Mouse (Mus musculus): Measurements from ENCODE around the gene Mlec.
"Not testable (repeated sequence)": the region's sequence is repeated elsewhere in the genome, so short reads cannot be mapped to it uniquely, and the experiment has no call there.

The Mlec gene

DNA sequence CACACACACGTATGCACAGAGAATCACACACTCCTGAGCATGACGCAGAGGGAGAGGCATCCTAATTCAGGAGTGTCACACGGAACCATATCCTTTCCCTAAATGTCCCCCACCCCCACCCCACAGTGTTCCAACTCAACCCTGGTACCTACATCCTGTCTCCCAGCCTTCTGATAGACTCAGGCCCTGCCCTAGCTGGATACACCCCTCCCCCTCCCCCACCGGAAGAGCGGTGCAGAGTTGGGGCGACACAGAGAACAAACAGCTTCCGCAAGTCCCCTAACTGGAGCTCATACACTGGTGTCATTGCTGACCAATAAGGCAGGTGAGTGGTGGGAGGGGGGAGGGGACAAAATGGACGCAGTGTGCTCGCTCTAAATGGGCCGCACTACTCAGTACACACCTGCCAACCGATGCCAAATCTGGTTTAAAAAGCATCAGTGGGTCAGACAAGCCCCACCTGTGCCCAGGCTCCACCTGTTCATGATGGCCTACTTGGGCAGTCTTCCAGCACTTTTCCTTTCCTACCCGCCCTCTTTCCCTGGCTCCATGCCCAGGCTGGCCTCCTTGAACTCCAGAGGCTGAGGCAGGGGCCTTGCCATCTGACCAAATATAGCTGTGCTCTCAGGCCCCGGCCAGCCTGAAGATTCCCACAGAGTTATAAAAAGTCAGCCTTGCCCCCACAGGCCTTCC lies 23.4 kb upstream of the Mlec start:
- DNase-seq (ENCODE audit: low read depth, low spot score) = peak; percentile 81

DNA sequence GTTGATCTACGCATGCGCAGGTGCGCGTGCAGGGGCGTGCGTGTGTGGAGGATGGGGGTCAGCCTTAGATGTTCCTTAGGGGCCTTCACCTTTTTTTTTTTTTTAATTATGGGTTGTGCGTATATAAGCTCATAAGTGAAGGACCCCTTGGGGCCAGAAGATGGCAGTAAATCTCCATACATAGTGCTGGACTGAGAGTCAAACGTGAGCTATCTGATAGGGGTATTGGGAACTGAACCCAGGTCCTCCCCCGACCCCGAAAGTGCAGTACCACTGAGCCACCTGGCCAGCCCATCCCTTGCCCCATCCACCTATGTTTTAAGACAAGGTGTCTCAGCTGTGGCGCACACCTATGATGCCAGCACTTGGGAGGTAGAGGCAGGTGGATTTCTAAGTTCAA lies 21.6 kb upstream of the Mlec start:
- peak; percentile 58 for DNase-seq (ENCODE audit: low read depth, low spot score)

DNA sequence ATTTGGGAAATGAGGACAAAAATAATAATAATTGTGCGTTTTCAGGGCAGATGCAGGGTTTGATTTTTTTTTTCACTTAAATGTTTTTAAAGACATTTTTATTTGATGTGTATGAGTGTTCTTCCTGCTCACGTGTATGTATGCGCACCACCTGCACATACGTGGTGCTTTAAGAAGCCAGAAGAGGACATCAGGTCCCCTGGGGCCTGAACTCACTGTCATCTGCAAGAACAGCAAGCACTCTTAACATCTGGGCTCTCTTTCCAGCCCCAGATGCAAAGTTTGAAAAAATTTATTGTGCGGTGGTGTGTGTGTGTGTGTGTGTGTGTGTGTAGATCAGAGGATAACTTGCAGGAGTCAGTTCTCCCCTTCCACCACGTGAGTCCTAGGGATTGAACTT lies 19.9 kb upstream of the Mlec start:
- DNase-seq (ENCODE audit: low read depth, low spot score) = no peak

DNA sequence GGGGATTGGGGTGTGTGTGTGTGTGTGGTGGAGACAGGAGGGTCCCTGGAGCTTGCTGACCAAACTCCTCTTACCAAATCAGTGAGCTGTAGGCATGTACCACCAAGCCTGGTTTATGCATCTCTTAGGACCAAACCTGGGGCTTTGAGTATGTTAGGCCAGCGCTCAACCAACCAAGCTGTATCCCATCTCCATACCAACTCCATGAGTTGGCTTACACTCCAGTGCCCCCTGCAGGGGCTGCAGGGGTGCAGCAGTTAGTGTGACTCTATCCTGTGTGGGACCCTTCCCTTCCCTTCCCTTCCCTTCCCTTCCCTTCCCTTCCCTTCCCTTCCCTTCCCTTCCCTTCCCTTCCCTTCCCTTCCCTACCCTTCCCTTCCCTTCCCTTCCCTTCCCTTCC lies 16.6 kb upstream of the Mlec start:
- no peak for DNase-seq (ENCODE audit: low read depth, low spot score)

DNA sequence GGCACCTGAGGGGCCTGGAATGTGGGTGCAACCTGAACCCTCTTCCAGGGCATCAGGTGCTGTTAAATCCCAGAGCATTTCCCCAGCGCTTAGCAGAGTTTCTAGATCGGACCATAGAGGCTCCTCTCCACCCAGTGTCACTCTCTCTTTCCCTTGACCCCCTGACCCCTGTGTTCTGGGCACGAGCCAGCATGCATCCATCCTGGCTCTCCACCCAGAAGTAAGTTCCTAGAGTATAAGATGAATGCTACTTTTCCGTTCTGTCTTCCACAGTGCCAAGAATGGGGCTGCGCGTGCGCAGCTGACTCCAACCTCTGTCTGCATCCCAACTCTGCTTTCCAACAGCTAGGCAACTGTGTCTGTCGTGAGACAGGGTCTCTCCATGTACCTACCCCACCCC lies 12.2 kb upstream of the Mlec start:
- no peak for DNase-seq (ENCODE audit: low read depth, low spot score)

DNA sequence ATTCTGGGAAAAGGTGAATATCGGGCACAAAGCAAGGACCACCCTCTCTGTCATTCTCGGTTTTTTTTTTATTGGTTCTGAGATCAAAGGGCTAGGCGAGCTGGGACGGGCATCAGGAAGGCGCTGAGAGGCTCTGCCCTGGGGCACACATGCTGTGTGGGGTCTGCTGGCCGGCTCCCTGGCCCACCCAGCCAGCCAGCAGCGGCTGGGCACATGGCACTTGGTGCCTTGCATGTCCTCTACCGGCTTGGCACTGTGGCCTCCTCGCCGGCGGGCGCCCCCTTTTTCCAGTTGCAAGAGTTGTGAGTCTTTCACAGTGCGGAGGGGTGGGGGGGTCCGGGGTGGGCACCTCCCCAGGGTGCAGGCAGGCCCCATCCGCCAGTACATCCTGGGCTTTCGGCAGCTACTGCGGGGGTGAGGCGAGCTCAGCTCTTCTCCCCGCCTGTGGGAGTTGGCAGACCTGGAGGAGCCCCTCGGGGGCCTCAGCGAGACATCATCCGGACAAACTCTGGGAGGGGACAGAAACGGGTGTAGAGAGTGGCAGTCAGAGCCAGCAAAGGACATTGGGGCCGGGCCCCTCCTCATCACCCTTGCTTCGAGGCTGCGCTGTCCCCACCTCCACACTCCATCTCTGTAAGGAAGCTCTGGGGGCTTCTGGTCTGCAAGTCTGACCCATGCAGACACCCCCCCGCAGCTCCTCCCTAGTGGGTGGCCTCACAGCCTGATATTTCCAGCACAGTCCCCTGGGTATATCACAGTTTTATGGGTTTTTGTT lies 10.8 kb upstream of the Mlec start:
- no peak for DNase-seq (ENCODE audit: low read depth, low spot score)

DNA sequence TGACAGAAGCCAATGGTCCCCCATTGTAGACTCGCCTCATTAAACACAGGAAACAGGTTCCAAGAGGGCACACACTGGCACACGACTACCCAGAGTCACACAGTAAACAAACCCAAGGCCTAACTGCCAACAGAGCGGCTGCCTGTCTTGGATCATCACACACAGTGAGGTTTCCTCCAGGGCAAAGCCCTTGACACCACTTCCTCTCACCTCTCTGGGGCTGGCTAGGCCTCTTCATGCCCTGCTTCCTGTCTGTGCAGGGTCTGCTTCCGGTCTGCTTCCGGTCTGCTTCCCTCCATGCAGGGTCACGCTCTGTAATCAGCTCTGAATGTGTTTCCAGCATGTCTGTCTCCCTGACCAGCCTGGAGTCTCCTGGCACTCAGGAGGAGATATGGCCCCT lies 9.4 kb upstream of the Mlec start:
- DNase-seq (ENCODE audit: low read depth, low spot score) = no peak

DNA sequence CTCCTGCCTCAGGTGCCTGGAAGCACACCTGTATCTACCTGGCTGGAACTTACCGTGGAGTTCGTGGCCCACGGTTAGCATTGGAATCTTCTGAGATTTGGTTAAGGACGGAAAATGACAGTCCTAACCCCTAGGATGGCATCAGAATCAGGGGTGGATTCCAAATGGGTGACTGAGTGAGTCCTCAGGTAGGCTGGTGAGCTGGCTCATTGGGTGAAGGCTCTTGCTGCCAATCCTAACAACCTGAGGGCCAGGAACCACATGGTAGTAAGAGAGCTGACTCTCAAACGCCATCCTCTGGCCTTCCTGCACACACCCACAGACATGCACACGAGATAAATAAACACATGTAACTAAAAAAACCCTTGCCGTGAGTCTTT lies 8.8 kb upstream of the Mlec start:
- DNase-seq (ENCODE audit: low read depth, low spot score) = no peak

DNA sequence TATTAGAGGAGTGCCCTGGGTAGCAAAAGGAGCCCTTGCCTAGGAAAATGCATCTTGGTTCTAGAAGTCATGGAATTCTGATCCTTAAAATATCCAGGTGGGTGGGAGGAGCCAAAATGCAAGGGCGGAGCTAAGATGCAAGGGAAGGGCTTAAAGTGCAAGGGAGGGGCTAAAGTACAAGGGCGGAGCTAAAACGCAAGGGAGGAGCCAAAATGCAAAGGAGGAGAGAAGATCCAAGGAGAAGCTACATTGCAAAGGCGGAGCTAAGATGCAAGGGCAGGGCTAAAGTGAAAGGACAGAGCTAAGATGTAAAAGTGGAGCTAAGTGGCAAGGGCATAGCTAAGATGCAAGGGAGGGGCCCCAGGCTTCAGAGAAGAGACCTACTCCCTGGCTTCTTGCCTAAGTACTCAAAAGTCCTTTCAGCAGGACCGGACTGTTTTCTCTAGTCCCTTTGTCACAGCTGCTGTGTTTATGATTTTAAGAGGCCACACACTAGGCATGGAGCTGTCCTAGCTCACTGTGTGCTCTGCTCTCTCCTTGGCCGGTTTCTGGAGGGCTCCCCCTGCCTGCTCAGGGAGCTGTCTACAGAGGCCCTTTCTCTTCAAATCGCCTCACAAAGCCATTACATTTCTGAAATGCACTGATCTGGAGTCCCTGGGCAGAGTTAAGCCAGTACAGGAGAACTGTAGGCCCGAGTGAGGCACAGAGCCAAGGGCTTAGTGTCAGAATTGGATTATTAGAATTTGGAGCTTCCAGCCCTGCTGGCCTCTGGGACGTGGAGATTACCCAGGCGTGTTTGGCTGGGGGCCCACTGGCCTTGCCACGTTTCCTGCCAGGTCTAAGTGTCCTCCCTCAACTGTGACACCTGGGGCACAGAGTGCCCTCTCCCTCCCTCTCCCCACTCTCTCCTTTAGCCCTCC lies 8.2 kb upstream of the Mlec start:
- DNase-seq (ENCODE audit: low read depth, low spot score) = peak; percentile 97

DNA sequence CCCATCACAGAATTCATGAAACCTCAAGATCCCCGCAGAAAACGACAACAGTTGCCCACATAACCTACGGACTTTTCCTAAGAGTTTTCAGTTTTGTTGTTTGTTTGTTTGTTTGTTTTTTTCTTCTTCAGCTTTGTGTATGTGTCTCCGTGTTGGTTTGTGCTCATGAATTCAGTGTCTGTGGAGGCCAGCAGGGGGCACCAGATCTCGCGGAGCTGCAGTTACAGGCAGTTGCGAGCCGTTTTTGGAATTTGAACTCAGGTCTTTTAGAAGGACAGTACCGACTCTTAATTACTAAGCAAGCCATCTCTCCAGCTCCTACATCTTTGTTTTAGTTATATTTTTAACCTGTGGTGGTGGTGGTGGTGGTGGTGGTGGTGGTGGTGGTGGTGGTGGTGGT lies 7.4 kb upstream of the Mlec start:
- peak; percentile 71 for DNase-seq (ENCODE audit: low read depth, low spot score)

DNA sequence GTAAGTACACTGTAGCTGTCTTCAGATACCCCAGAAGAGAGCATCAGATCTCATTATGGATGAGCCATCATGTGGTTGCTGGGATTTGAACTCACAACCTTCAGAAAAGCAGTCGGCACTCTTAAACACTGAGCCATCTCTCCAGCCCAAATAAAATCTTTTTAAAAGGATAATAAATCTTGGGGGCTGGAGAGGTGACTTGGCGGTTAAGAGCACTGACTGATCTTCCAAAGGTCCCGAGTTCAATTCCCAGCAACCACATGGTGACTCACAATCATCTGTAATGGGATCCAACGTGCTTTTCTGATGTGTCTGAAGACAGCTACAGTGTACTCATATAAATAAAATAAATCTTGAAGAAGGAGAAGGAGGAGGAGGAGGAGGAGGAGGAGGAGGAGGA lies 6.5 kb upstream of the Mlec start:
- not testable (repeated sequence) for DNase-seq (ENCODE audit: low read depth, low spot score)

DNA sequence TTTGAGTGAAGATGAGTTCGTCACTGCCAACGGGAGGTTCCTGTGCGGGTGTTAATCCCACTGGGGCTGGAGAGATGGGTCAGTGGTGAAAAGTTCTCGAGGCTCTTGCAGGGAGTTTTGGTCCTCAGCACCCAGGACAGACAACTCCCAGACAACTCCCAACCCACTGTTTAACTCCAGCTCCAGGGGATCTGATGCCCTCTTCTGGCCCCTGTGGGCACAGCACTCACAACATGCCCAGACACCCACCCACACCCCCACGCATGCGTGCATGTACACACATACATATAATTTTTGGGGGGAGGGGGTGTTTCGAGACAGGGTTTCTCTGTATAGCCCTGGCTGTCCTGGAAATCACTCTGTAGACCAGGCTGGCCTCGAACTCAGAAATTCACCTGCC lies 5.6 kb upstream of the Mlec start:
- peak; percentile 90 for DNase-seq (ENCODE audit: low read depth, low spot score)

DNA sequence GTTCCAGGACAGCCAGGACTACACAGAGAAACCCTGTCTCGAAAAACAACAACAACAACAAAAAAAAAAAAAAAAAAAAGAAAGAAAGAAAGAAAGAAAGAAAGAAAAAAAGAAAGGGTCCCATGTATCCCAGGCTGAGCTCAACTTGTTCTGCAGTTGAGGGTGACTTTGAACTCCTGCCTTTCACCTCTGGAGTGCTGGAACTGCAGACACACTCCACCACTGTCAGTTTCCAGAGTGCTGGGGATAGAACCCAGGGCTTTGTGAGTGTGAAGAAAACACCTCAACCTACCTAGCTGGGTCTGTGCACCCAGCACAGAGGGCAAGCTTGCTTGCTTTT lies 3.9 kb upstream of the Mlec start:
- DNase-seq (ENCODE audit: low read depth, low spot score) = not testable (repeated sequence)

DNA sequence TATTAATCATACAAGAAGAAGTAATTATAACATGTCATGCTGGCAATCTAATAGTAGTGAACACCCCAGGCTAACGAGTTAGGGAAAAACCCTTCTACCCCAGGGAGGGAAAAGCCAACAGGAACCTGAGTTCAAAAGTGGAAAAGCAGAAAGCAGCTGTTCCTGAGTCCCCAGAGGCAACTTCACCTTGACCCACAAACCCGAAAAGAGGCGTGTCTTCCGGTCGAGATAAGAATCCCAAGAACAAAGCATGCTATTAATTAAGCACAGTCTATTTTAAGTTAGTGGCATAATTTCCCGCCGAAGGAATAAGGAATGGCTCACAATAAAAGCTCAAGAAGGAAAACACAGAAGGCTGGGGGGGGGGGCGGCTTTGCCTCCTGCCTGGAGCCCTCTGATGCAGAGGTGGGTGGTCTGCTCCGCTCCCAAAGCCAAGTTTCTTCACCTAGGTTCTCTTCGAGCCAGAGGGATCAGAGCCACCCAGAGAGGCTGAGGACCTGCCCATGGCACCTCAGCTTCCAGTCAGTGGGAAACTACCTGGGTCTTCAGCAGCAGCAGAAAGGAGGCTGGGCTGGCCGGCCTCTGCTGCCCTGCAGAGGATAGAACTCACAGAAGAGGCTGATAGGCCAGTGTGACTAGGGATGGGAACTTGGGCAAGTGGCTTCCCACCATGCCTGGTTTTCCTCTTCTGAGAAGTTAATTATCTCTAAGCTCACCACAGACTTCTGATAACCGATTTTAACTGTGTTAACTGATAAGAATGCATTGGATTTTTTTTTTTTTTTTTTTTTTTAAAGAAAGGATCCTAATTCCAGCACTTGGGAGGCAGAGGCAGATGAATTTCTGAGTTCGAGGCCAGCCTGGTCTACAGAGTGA lies 3.3 kb upstream of the Mlec start:
- no peak for DNase-seq (ENCODE audit: low read depth, low spot score)

DNA sequence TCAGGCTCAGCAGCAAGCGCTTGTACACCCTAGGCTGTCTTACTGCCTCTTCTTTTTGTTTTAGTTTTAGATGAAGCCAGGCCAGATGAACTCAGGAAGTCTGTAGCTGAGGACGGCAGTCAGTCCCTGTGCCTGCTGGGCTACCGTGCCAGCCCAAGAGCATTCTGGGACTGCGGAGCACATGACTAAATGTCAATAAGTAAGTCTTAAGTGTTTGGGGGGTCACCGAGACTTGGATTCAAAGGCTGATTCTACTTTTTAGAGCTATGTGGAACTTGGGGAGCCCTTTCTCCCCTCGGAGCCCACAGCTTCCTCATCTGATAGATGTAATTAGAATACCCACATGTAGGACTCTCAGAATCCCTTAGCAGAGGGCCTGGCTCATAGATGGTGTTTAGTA lies 2.7 kb upstream of the Mlec start:
- DNase-seq (ENCODE audit: low read depth, low spot score) = no peak

DNA sequence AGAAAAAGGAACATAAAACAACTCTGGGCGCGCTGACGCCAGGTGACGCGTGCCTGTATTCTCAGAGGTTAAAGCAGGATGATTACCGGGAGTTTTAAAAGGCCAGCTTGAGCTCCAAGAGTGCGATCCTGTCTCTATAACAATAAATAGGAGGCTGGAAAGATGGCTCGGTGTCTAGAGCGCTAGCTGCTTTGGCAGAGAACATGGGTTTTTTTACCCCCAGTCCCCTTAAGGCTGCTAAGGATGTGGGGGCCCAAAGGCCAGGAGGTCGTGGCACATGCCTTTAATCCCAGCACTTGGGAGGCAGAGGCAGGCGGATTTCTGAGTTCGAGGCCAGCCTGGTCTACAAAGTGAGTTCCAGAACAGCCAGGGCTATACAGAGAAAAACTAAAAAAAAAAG lies 1.2 kb upstream of the Mlec start:
- DNase-seq (ENCODE audit: low read depth, low spot score) = no peak

DNA sequence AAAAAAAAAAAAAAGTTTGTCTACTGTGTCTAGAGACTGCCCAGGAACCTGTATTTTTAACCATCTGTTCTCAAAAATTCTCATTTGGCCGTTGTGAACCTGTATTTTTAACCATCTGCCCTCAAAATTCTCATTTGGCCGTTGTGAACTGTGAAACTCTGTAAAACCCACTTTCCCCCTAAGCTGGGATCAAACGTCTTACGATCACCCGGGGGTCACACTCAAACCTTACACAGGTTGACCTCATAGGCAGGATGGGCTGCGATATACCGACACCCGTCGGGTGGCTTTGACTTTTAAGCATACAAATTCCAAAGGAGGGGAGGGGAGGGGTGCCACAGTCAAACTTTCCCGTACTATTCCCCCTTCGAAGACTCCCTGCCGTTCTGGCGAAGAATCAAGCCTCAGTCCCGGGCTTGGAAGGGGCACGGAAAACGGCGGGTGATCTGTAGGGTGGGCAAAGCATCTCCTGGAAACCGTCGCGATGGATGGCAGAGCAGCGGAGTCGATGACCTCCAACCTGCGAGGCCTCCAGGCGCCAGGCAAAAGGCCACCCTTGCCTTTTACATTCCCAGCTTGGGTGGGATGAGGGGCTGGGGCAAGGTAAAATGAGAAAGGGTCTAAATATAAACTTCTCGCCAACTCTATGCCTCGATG lies 918 bp downstream of the Mlec start:
- DNase-seq (ENCODE audit: low read depth, low spot score) = peak; percentile 64

DNA sequence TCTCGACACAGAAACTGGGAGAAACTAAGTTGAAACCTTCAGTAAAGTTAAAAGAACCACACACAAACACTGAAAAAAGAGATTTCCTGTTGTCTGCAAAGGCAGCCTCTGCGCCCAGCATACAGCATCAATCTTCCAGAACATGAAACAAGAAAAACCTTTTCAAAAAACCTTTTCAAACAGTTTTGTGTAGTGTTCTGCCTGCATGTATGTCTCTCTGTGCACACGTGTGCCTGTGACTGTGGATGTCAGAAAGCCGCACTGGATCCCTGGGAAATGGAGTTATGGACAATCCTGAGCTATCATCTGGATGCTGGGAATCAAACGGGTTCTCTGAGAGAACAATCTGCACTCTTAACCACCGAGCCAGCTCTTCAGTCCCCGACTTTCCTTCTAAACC lies 1.6 kb downstream of the Mlec start:
- DNase-seq (ENCODE audit: low read depth, low spot score) = no peak

DNA sequence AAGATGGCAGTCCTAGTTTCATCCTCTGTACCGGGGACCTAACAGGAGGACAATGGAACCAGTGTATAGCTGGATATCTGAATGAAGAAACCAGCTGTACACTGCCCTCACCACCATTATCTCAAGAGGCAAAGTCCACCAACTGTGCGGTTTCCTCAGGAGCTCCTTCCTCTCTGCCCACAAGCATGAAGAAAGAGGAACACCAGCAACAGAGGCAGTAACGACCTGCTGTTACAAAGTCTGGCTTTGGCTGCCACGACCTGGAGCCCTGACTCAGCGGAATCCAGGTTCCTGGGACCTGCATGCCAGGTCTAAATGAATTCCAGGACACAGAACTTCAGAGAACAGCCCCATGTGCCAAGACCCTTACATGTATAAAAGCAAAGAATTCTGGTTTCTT lies 2.1 kb downstream of the Mlec start:
- DNase-seq (ENCODE audit: low read depth, low spot score) = no peak

DNA sequence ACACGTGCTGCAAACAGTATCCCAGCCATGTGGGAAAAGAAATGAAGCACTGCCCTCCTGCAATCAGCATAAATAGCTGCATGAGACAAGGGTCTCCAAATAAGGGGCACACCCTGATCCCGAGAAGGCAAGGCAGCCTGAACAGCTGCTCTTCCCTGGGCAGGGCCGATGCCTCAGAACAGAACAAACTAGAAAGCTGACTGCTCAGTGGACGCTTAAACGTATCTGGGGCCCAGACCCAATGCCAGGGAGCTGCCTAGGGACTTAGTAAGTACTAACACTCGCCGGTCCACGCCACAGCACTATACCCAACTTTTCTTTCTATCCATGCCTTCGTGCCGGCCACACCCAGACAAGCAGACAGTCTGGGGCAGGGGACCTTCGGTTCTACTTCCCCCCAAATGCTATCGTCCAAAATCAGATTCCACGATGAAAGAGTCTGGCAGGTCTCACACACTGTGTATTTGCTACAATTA lies 2.8 kb downstream of the Mlec start:
- DNase-seq (ENCODE audit: low read depth, low spot score) = peak; percentile 69

Data from ES-CJ7 (cell line).